Mouse (Mus musculus): Measurements from ENCODE around the gene Birc2. TPM values are rescaled to one million over a fixed set of nuclear protein-coding genes. Genes with fewer than 3 reads are reported as not detected.
"Not testable (repeated sequence)": the region's sequence is repeated elsewhere in the genome, so short reads cannot be mapped to it uniquely, and the experiment has no call there.

Birc2 gene
- total RNA-seq (2021) = 10 to 100 TPM; 35.0 to 36.2 TPM

DNA sequence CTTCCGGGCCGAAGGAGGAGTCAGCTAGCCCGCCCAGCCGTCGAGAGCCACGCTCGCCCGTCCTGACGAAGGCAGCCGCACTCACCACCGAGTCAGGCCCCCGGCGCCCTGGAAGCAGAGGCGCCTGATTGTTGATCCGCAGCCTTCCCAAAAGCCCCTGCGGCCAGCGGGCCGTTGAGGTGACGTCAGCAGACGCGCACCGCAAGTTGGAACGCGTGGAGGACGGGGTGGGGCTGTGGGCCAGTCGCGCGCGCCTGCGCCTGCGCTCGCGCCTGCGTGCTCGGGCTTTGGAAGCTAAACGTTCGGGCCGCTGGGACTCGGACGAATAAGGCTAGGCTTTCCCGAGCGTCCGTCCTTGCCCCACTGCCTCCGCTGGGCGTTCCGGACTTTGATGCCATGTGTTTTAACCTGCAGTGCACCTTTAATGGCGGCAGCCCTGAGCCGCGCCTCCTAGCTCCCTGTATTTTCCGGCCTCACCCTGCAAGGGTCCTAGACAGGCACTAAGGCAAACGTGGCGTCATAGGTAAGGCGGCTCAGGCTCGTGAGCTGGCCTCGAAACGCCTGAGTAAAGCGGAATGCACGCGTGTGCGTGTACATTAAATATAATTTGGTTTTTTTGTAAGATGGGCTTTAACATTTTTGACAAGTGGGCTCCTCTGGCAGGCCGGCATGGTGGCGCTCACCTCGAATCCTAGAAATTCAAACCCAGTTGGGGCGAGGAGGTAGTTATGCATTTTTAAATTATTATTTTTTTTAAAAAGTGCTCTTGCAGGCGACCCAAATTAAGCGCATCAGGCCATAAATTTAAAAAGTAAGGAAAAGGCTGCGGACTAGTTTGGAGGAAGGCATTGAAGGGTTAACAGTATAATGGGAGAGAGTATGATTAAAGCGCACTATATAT is at the start of gene Birc2:
Gene Birc2 (minus strand): TSS at position 160 of the 901 bp plus-strand sequence.
- DNase-seq (ENCODE audit: extremely low spot score in 1 of 2, low spot score in 1 of 2) = peak; percentile 88 to 94

DNA sequence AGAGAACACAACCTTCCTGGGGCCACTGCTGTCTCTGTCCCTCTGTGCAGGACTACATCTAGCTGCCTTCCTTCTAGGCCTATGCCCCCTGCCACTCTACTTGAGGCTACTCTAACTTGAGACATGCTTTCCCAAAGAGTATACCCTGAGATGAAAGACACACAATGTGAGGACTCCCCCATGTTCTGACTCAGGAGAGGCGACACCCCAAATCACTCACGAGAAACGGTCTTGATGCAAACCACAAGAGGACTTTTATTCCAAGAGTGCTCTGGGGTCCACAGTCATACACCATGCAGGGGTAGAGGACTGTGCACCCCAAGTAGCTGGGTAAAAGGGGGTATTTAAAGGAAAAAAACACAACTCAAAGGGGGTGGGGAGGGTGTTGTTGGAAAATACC is 47.5 kb upstream of the Birc2 start:
- DNase-seq (ENCODE audit: extremely low spot score in 1 of 2, low spot score in 1 of 2) = no peak

DNA sequence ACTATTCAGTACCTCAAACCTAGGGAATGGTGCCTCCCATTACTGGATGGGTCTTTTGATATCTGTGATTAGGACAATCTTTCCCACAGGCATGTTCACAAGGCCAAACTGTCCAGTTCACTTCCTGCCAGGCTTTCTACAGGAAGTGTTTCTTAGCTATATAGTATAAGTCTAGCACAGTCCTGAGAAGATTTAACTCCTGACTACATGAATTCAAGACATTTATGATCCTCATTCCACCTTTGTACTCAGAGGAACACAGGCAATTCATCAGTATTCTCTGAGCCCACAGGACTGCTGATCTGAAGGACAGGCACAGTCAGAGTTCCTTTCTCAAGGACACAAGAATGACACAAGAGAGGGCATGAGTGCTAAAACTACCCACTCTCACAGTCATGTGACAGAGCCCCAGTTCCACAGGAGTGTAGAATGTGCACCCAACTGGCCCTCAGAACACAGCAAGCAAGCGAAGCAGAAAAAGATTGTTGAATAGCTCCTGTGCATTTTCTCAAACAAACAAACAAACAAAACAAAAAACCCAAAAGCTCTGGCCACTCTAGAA is 45.5 kb upstream of the Birc2 start:
- DNase-seq (ENCODE audit: extremely low spot score in 1 of 2, low spot score in 1 of 2) = no peak

DNA sequence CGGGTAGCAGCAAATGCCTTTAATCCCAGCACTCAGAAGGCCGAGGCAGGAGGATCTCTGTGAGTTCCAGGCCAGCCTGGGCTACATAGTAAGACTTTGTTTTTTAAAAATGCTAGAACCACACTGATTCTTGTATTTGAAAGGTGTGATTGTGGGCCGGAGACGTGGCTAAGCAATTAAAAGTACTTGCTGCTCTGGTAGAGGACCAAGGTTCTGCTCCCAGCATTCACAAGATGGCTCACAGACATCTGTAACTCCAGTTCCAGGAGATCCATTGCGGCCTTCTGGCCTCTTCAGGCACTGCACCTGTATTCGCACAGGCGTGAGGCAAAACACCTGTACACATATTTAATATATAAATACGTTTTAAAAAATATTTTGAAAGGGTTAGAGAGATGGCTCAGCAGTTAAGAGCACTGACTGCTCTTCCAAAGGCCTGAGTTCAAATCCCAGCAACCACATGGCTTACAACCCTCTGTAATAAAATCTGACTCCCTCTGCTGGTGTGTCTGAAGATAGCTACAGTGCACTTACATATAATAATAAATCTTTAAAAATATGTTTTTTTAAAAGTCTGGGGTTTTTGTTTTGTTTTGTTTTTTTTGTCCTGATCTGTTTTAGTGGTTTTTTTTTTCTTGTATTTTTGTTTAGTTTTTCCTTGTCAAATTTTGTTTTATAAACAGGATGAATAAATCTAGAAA is 36.8 kb upstream of the Birc2 start:
- no peak for DNase-seq (ENCODE audit: extremely low spot score in 1 of 2, low spot score in 1 of 2)

DNA sequence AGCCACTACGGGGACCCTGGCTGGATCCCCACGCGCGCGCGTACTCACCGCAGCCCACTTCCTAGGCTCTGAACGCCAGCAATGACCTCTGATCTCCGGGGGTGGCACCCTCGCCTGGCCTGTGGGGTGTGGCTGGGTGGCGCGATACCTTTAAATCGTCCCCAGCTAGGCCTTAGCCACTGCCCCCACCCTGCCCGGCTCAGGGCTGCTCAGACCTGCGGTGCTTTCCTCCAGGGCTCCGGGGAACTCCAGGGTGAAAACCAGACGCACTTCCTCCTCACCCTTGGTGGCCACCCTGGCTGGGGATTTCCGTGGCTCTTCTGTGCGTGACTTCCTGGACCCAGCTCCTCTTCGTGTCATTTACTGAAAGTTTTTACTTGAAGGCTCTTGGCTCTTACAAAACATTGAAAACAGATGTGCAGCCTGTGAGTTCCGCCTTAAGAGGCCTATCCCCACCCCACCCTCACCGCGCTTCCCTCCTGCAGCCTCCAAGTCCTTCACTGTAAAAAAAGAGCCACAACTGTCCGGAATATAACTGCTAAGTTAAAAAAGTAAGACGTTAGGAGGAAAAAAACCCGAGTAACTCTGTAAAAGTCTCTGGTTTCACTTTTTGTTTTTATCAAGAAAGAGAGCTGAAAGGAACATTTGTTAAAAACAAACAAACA is 36.0 kb upstream of the Birc2 start, which contains the start of gene Birc3:
Gene Birc3 (minus strand): TSS at position 412 of the 665 bp plus-strand sequence.
- peak; percentile 9 to 11 for DNase-seq (ENCODE audit: extremely low spot score in 1 of 2, low spot score in 1 of 2)

DNA sequence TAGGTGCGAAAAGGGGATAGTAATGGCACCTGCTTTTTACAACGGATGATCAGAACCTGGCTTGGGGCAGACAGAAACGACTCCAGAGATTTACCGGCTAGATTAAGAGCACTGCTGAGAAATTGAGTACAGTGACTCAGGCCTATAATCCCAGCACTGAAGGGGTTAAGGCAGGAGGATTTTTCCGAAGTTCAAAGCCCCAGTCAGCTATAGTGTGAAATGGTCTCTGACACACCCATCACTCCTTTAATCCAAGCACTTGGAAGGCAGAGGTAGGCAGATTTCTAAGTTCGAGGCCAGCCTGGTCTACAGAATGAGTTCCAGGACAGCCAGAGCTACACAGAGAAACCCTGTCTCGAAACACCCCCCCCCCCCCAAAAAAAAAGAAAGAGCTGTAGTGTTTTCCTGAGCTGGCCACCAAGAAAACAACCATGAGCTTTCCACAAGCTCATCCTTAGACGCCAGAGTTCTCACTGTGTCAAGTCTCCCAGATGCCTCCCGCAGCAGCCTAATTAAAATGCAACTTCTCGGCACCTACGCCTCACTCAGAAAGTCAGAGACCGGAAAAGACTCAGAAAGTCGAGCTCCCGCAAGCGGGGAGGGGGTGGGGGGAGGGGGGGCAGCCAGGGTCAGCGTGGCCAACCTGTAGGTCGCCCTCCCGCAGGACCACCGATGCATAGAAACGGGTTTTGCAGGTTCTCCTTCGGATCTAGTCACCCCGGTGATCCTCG is 35.3 kb upstream of the Birc2 start:
- DNase-seq (ENCODE audit: extremely low spot score in 1 of 2, low spot score in 1 of 2) = no peak

DNA sequence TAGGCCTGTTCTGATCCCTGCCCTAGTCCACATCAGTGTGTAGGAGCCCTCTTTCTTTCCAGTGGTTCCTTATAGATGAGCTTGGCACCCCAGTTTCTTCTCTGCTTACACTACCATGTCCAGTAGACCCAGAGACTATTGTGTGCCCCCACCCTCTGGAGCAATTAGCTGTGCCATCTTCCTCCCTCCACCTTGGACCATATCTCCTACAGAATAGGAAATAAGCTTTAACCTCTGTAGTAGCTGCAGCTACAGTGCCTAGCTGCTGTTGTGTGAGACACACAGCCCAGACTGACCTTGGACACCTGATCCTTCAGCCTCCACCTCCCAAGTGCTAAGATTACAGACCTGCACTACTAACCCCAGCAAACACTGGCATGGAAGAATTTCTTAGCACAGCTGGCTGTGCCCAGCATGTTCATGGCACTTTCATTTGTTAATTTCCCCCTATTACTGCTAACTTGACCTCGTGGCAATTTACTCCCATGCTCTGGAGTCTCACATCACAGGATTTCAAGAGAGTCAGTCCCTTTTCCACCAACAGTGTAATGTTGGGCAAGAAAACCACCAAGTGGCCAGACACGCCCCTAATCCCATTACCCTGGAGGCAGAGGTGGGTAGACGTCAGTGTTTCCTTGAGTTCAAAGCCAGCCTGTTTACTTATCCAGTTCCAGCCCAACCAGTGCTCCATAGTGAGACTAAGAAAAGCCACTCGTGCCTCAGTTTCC is 34.6 kb upstream of the Birc2 start:
- DNase-seq (ENCODE audit: extremely low spot score in 1 of 2, low spot score in 1 of 2) = no peak

DNA sequence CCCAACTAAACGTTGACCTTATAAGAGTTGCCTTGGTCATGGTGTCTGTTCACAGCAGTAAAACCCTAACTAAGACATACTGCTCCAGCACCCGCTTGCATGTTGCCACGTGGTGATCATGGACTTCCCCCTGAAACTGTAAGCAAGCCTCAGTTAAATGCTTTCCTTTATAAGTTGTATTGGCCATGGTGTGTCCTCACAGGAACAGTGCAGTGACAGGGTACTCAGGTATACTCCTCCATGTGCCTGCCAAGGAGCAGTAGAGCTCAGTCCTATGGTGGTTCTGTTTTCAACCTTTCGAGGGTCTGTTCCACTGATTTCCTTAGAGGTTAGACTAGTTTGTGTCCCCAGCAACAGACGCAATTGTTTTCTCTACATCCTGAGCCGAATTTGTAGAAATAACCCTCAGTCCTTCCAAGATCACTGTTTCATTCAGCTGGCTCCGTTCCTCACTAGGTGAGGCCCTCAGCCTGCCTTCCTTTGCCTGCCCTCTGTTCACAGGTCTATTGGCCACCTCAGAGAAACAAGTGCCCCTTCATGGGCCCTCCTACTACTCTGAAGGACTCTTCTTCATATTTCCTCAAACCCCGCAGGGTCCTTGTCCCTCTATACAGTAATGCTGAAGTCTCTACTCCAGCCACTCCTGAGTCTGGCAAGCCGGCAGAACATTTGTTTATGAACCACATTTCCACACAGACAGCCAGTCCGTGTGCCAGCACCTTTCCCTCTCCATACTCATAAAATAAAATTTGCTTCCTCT is 33.9 kb upstream of the Birc2 start:
- no peak for DNase-seq (ENCODE audit: extremely low spot score in 1 of 2, low spot score in 1 of 2)

DNA sequence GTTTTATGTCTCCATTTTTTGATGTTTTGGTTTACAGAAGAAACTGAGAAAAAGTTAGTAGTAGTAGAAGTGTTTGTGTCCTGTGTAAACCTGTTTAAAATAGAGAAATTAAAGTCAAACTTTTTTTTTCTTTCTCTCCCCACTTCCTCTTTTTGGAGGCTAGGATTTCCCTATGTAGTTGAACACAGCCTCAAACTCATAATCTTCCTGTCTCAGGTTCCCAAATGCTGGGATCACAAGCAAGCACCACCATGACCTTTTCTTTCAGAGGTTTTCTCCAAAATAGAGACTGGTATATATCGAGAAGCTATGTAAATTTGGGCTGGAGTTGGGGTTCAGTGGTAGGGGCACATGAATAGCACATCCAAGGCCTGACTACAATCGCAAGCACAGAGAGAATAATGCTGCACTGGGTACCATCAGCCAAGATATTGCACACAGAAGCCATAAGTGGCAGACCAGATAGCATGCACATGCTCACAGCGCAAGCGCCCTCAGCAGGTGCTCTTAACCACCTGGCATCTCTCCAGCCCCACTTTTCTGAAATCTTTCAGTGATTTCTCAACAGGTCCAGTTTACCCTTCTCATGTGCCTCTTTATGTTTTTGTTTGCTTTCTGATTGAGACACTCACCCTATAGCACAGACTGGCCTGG is 32.1 kb upstream of the Birc2 start:
- no peak for DNase-seq (ENCODE audit: extremely low spot score in 1 of 2, low spot score in 1 of 2)

DNA sequence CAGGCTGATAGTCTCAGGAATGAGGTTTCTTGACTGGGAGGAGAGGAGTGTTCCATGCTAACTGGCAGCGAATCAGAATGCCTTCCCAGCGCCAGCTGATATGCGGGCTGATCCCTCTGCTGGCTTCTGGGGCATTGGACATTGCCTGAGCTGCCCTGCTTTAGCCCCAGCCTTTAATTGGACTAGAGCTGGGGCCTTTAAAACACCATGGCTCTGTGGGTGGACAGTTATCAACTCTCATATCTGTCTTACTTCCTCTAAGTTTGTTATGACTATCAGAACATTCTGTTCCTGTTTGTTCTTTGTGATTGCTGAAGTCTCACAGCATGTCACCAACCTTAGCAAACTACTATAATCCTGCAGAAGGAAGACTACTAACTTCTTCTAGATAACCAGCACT is 31.1 kb upstream of the Birc2 start:
- DNase-seq (ENCODE audit: extremely low spot score in 1 of 2, low spot score in 1 of 2) = no peak

DNA sequence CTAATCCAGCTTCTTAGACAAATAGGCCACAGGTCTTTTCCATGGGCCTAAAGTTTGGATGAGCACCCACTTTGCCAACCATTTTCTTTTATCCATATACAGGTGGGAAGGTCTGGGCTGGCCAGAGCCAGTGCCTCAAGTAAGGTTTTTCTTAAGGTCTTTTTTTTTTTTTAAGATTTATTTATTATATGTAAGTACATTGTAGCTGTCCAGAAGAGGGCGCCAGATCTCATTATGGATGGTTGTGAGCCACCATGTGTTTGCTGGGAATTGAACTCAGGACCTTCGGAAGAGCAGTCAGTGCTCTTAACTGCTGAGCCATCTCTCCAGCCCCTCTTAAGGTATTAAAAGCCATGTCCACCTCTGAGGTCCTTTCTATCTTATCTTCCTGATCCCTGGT is 30.1 kb upstream of the Birc2 start:
- not testable (repeated sequence) for DNase-seq (ENCODE audit: extremely low spot score in 1 of 2, low spot score in 1 of 2)

DNA sequence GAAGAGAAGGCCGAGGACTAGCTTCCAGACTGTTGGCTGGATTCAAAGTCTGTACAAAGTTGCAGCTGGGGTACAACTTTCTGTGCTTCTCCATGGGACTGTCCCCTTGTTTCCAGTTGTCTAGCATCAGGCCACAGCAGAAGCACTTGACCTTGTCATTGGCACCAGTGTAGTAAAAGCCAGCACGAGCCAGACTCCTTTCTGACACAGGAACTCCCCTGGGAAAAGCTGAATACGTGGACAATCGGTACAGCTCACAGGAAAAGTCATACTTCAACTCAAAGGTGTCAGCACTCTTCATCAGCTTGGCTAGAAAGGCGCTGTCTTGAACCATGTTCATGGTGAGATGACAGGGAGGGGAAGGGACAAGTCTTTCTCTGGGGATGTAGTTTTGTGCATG is 24.1 kb upstream of the Birc2 start:
- DNase-seq (ENCODE audit: extremely low spot score in 1 of 2, low spot score in 1 of 2) = no peak

DNA sequence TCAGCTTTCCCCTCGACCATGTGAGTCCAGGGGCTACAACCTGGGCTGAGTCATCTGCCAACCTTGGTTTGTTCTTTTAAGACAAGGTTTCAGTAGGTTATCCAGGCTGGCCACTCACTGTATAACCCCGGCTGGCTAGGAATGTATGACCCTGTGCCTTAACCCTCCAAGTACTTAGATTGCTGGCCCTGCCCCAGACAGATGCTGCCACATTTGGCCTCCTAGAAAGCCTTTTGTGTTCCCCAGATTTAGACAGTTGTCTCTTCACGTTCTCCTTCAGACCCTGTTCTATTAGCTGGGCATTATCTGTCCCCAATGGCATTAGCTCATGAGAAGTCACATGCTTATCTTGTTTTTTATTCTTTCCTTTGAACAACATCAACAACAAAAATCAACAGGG is 19.0 kb upstream of the Birc2 start:
- DNase-seq (ENCODE audit: extremely low spot score in 1 of 2, low spot score in 1 of 2) = no peak

DNA sequence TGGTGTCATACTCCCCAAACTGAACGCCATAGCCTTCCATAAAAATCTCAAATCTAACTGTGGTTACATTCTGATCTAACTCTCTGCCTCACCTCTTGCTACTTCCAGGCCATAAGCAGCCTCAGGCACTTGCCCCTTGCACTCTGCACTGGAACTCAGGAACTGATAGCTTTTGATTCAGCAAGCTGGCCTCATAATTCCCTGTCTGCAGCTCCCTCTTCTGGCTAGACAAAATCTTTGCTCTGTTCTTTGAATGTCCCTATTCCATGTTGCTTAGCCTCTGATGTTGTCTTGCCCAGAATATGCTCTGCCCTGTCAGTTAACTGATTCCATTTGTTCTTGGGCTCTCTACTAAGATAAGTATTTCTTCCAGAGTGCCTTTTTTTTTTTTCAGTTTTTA is 18.5 kb upstream of the Birc2 start:
- peak in 1 of 2 experiments; percentile 16 for DNase-seq (ENCODE audit: extremely low spot score in 1 of 2, low spot score in 1 of 2)

DNA sequence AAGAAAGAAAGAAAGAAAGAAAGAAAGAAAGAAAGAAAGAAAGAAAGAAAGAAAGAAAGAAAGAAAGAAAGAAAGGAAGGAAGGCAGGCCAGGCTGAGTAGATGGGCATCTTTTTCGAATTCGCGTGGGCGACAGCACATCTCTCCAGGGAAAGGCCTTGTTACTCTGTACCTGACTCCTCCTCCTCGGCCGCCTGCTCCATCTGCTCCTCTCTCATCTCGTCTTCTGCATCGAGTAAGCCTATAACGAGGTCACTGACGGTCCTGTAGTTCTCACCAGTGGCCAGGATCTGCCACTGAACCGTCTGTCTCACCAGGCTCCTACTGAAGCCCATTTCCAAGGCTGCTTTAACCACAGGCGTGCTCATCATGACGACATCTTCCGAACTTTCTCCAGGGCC is 17.3 kb upstream of the Birc2 start:
- not testable (repeated sequence) for DNase-seq (ENCODE audit: extremely low spot score in 1 of 2, low spot score in 1 of 2)

DNA sequence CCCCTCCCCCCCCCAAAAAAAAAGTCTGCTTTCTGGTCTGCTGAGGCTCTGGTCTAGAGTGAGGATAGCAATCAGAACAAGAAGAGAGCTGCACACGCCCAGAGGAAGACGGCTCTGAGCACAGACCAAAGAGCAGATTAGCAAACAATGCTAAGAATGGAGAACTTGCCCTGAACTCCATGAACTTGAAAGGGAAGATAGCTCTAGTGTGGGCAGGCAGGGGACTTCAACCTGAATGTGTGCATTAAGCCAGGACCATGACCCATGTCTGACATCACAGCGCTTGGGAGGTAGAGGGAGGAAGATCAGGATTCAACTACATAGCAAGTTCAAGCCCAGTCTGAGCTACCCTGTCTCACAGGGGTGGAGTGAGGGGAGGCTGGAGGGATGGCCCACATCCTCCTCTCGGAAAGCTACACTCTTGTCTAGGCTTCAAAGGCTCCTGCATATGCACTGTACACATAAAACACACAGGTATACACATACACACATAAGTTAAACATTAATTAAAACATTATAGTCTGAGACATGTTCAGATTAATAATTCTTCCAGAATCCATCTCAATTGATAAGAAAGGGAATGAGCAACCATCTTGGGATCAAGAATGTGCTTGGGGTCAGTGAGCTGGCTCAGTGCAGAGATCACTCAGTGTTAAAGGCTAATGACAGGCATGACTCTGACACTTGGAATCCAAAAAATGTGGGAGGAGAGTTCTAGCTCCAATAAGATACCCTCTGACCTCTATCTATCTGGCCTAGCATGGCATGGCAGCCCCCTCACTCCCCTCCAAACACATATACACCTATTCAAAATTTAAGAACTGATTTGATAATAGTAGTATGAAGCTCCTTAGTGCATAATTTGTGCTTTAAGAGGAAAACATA is 15.7 kb upstream of the Birc2 start:
- DNase-seq (ENCODE audit: extremely low spot score in 1 of 2, low spot score in 1 of 2) = no peak

DNA sequence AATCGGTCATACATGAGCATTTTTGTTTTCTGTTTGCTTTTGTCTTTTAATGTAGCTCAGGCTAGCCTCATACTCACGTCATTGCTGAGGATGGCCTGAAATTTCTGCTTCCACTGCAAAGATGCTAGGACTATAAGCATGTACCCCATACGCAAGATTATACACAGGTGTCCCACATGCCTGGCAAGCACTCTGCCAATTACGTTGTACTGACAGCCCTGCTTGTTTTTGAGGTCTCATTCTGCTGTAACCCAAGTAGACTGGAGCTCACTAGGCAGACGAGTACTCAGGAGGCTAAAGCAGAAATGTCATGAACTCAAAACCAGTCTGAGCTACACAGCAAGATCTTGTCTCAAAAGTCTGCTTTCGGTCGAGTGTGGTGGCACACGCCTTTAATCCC is 15.0 kb upstream of the Birc2 start:
- DNase-seq (ENCODE audit: extremely low spot score in 1 of 2, low spot score in 1 of 2) = no peak

Data from layer of hippocampus, postnatal 25 days (tissue).